Mouse (Mus musculus) right cerebral cortex, adult 2 months (tissue): ENCODE results near the gene Ate1.
"Not testable (repeated sequence)": the region's sequence is repeated elsewhere in the genome, so short reads cannot be mapped to it uniquely, and the experiment has no call there.

Experiments used
- DNase-seq, 2 experiments: peaks; one replicate each; pipeline ENCODE4 v3.0.0; 2021 to 2022; ENCODE audit warnings: low spot score in 2 of 2

Gene Ate1

DNA sequence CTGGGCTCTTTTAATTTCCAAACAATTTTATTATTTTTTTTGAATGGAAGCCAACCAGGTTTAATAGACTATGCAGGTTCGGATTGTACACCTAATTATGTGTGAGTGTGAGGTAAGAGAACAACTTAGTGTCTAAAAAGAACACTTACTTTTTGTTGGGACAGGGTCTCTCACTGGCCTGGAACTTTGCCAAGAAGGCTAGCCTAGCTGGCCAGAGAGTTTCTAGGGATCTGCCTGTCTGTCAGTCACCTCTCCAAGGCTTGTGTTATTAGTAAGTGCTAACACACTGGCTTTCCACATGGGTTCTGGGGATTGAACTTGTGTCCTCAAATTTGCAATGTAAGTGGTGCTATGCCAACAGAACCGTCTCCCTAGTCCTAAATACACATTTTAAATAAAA lies 116.8 kb downstream of the Ate1 start:
- no peak for DNase-seq

DNA sequence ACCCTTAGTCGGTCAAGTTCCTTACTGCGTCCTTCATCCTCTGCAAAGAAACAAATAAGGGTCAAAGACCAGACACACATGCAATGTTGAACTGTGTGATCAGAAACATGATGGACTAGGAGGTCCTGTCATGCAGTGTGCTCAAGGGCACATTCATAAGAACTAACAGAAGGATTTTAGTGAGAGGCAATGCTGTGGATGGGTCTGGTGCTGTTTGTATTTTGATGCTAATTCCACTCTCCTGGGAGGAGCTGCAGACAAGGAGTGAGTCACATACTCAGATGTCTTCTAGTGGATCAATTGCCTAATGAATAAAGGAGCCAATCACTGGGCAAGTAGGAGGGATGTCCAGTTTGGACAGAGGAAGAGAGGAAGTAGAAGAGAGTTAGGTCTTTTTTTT lies 125.5 kb downstream of the Ate1 start:
- DNase-seq = no peak

GRCm38 (mm10) chr7:130390060-130390459 lies 130.1 kb downstream of the Ate1 start:
- DNase-seq = not testable (repeated sequence)

- no peak for DNase-seq
Measured at GRCm38 (mm10) chr7:130386308-130386707, 133.9 kb downstream of the Ate1 start.

DNA sequence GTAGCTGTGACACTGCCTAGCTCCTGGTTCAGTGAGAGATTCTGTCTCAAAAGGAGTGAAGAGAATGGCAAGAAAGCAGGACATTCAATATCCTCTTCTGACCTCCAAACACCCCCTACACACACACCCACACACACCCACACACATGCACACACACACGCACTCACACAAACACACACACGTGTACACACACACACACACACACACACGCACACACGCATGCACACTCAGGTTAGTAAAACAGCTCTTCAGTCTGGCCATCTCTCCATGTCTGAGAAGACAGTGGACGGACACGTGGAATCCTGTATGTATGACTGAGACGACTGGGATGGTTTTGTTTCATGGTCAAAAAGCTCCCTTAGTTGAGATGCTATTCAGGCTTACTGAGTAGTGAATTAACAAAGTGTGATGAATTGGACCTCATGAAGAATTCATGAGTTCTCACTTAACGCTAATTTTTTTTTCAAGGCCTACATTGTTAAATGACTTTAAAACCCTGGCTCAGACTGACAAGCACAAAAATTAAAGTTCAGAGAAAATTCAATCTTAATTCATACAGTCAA lies 134.4 kb downstream of the Ate1 start:
- DNase-seq = no peak

GRCm38 (mm10) chr7:130382126-130382525 lies 138.0 kb downstream of the Ate1 start:
- DNase-seq = no peak

- peak; percentile 42 to 44 for DNase-seq
Measured at GRCm38 (mm10) chr7:130381387-130381951, 138.7 kb downstream of the Ate1 start.

GRCm38 (mm10) chr7:130380769-130381355 lies 139.3 kb downstream of the Ate1 start:
- DNase-seq = no peak

DNA sequence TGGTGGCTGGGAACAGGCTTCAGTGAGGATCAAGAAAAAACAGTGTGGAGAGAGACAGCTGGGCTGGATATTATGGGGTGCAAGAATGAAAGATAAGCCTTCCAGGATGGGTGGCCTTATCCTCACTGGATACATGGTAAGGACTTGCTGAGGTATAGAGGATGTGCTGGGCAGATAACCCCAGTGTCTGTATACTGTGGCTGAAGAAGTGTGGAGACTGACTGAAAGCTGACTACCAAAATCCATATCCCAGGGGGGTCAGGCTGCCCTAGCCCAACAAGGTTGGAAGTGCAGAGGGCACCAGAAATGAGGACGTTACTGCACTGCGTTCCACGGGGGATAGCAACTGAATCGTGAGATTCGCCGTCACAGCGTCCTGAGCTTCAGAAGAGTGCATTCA lies 139.8 kb downstream of the Ate1 start:
- no peak for DNase-seq

GRCm38 (mm10) chr7:130379886-130380285 lies 140.3 kb downstream of the Ate1 start:
- no peak for DNase-seq

DNA sequence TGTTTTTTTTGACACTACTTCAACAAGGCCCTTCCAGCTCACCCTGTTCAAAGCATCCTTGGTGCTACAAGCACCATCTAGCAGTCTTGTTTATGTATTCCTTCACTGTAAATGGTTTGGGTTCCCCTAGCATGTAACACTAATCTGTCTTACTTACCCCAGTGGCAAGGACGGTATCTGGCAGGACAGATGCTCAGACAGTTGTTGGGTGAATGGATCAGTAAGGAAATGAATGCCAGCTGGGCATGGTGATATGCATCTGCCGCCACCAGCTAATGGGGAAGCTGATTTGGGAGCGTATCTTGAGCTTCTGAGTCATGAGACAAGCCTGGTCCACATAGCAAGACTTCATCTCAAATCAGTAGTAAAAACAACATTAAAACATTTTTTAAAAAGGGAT lies 141.9 kb downstream of the Ate1 start:
- DNase-seq = no peak

- no peak for DNase-seq
Measured at GRCm38 (mm10) chr7:130374311-130374710, 145.9 kb downstream of the Ate1 start.

- no peak for DNase-seq
Measured at GRCm38 (mm10) chr7:130368827-130369641, 151.1 kb downstream of the Ate1 start.

- no peak for DNase-seq
Measured at GRCm38 (mm10) chr7:130368036-130368826, 151.9 kb downstream of the Ate1 start.

DNA sequence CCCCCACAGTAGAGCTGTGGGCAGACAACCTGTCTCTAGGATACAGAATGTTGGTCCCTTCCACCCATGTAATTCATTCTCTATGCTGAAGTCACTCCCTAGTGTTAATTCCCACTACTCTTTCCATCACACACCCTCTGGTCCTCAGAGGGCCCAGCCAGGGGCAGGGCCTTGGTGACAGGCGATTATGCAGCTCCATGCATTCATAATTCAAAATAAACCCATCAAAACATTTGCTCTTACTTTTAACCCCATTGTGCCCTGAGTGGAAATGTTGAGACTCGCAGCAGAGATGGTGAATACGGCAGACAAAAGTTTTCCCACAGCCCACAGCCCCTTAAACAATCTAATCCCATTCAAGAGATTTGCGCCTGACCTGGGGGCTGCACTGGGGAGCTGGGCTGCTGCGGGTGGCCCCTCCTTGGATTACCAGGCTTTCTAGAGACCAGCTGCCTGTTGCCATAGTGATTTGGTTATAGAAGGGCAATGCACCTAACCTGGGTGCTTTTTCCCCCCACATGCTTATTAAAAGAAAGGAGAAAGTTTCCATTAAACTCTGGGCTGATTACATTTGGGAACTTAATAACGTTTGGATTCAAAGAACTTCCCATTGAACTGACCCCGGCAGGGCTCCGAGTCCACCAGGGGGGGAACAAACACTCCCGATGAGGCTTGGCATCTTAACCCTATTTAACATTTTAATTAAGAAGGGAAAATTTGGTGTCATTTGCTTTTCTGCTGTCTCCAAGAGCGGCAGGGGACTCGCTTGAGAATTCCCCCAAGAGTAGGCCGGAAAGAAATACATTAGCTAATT lies 152.7 kb downstream of the Ate1 start:
- no peak for DNase-seq

- DNase-seq = no peak
Measured at GRCm38 (mm10) chr7:130365711-130366110, 154.5 kb downstream of the Ate1 start.
